19 mouse cellular contexts compared by ENCODE assay signal in the genomic region with DNA sequence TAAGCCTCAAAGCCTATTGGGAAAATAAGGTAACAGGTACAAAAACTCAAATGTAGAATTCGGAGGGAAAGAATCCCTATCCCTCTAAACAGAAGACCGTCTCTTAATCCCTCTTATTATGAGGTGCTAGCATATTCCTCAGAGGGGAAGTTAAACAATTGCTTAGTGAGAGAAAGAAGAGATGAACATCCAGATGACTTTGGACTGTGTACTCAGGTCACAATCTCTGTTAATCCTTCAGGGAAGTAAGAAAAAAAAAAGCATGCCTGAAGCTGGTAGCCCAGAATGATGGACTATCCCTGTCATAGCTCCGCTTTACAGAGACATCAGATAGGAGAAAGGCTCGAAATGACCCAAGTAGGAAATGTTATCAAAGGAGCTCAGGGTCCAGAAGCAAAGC.
"Had no signal": no experiment of that assay in that cellular context is flagged by ENCODE, and none has a peak within 500 bp of the region (broad histone marks: within the 10 kb centered on the region; RNA-seq: fewer than 3 reads in every experiment).

No protein-coding gene starts in this region.

- H3K27me3 ChIP-seq: midbrain, embryonic 12.5 days; neural tube, embryonic 13.5 days; neural tube, embryonic 15.5 days had no signal

- H3K4me1 ChIP-seq: midbrain, embryonic 10.5 days; midbrain, embryonic 12.5 days; neural tube, embryonic 13.5 days; neural tube, embryonic 15.5 days had no signal

- DNase-seq: lung, adult 18-20 months; lung, embryonic 14.5 days; lung, postnatal 10 days; lung, postnatal 4 days; midbrain, embryonic 14.5 days; retina, postnatal 1 day; right cerebral cortex, adult 18-20 months; right cerebral cortex, postnatal 25 days; right cerebral cortex, postnatal 4 days; spleen, adult 18-20 months; thymus, adult 18-20 months; thymus, postnatal 14 days; thymus, postnatal 36 days had no signal

- H3K27ac ChIP-seq: midbrain, embryonic 10.5 days; midbrain, embryonic 12.5 days; neural tube, embryonic 13.5 days; neural tube, embryonic 15.5 days had no signal

- H3K4me3 ChIP-seq: midbrain, embryonic 10.5 days; midbrain, embryonic 12.5 days; myocyte; neural tube, embryonic 13.5 days; neural tube, embryonic 15.5 days had no signal

- H3K9me3 ChIP-seq: midbrain, embryonic 10.5 days; midbrain, embryonic 12.5 days; neural tube, embryonic 13.5 days; neural tube, embryonic 15.5 days had no signal

- H3K9ac ChIP-seq: lung, embryonic 14.5 days; midbrain, embryonic 12.5 days; neural tube, embryonic 13.5 days; neural tube, embryonic 15.5 days had no signal

- ATAC-seq: midbrain, embryonic 16.5 days had no signal

- H3K4me2 ChIP-seq: lung, embryonic 14.5 days; midbrain, embryonic 12.5 days; neural tube, embryonic 13.5 days; neural tube, embryonic 15.5 days had no signal

- H3K36me3 ChIP-seq: midbrain, embryonic 10.5 days; midbrain, embryonic 12.5 days; neural tube, embryonic 13.5 days; neural tube, embryonic 15.5 days had no signal
